Mouse (Mus musculus) brain, embryonic 14.5 days (tissue): ENCODE measurements around the gene Pdss2.

ENCODE experiments used
- CTCF ChIP-seq: fragments of 200-500 bp; IDR thresholded peaks from 2 replicates; pipeline ENCODE4 v1.5.1; 2012; ENCODE audit warnings: inconsistent platforms, mild to moderate bottlenecking, moderate library complexity, borderline replicate concordance; ENCODE audit not compliant: insufficient read depth, insufficient read length; ENCODE audit errors: extremely low read depth
- POLR2A ChIP-seq: fragments of 200-500 bp; IDR thresholded peaks from 2 replicates; pipeline ENCODE4 v1.6.1; 2012; ENCODE audit warnings: mild to moderate bottlenecking, inconsistent platforms, borderline replicate concordance; ENCODE audit not compliant: poor library complexity, insufficient read depth, insufficient read length, severe bottlenecking; ENCODE audit errors: extremely low read depth

GRCm38 (mm10) chr10:43294331-43294730 is 73.0 kb downstream of the Pdss2 start:
- TF ChIP-seq POLR2A (no peak), CTCF (no peak)
